Mouse (Mus musculus): ENCODE data around the gene Gng7.

Gene Gng7

DNA sequence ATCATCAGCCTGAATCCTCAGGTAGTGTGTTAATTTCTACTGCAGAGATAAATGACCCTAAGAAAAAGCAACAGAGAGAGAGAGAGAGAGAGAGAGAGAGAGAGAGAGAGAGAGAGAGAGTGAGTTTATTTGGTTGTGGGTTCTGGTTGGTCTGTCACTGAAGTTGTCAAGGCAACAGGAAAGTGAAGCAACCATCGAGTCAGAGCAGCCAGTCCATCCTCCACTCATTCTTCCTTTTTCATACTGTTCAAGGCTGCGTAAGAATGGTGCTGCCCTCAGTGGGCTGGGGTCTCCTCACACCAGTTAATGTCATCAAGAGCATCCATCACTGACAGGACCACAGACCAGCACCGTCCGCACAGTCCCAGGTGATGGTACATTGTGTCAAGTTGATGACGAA, 70.5 kb downstream of the Gng7 start:
- DNase-seq (ENCODE audit: low spot score in 2 of 2): no peak

DNA sequence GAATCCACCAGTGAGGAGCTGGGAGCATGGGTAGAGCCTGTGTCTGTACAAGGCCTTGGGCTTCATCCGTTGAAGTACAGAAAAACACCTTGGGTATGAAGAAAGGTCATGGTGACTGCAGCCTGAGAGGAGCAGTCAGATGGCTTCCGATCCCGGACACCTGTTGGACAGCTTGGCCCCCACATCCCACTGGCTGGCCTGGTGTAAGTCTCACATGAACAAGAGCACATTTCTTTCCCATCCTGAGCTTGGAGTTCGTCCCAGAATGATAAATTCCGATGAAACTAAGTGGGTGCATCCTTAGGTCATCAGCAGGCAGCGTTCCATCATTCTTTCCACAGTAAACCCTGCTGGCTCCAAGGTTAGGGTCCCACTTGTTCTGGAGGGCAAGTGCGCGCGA, 71.0 kb downstream of the Gng7 start:
- no peak for DNase-seq (ENCODE audit: low spot score in 2 of 2)

DNA sequence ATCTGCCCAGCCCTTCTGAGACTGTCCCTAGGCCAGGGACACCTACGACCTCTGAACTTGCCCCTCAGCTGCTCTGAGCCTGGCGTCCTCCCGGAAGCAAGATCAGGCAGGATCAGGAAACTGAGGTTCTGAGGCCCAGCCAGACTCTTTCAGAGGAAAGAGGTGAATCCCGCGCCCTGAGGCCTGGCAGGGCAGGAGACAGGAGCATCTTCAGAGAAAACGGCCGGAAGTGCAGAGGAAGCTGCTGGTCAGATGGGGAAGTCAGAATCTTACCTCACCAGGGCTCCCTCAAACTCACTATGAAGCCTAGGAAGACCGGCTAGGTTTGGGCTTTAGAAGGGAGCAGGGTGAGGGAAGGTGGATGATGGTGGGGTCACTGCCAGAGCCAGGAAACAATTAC, 71.8 kb downstream of the Gng7 start:
- no peak for DNase-seq (ENCODE audit: low spot score in 2 of 2)

DNA sequence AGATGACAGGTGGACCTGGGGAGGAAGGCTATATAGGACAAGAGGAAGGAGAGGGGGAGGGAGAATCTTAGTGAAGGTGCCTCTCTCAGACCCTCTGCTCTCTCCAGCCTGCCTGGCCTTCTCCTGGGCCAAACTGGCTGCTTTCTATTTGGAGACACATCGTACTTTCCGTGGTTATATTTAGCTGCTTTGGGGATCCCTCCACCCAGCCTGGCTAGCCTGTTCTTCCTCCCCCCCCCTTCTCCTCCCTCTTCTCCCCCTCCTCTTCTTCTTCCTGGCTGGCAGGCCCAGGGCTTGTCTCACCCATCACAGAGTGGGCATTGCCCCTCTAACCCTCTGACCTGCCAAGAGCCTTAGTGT, 73.8 kb downstream of the Gng7 start:
- no peak for DNase-seq (ENCODE audit: low spot score in 2 of 2)

DNA sequence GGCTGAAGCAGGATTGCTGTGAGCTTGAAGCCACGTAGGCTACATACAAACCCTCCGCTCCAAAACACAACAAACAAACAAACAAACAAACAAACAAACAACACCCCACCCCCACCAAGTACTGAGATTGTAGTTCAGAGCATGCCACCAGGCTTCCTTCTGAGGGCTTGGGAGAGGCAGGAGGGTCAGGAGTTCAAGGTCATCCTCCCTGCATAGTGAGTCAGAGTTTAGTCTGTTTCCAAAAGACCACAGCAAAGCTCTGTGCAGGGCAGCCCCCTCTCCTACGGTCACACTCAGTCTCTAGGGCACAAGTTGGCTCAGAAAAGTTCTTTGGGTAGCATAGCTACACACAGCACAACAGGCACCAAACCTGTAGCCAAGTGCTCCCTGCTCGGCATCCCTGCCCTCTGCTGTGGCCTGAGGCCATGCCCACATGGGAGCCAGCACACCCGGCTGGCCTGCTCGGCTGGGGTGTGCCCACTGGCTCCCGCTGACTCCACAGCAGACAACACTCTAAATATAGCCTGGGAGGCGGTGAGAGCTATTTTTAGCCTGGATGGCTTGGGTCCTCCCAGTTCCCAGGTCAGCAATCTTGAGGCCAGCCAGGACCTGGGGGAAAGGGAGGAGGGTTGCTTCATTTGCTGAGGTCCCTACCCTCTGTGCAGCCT, 74.3 kb downstream of the Gng7 start:
- DNase-seq (ENCODE audit: low spot score in 2 of 2): no peak

DNA sequence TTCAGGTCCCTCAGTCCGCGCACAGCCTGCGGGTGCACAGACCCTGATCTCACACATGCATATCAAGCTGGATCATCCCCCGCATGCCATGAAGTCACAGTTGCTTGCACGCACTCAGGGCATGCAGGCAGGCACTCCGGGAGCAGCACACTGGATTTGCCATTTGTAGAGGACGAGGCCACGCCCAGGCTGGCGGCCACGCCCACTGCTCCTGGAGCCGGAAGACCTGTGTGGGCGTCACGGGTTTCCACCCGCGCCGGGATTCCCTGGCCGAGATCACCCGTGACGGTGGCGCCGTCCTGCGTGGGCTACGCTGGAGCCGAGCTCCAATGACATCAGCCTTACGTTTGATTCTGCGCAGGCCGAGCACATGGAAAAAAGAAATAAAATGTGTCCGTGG, 75.1 kb downstream of the Gng7 start:
- DNase-seq (ENCODE audit: low spot score in 2 of 2): peak; percentile 50 to 65

DNA sequence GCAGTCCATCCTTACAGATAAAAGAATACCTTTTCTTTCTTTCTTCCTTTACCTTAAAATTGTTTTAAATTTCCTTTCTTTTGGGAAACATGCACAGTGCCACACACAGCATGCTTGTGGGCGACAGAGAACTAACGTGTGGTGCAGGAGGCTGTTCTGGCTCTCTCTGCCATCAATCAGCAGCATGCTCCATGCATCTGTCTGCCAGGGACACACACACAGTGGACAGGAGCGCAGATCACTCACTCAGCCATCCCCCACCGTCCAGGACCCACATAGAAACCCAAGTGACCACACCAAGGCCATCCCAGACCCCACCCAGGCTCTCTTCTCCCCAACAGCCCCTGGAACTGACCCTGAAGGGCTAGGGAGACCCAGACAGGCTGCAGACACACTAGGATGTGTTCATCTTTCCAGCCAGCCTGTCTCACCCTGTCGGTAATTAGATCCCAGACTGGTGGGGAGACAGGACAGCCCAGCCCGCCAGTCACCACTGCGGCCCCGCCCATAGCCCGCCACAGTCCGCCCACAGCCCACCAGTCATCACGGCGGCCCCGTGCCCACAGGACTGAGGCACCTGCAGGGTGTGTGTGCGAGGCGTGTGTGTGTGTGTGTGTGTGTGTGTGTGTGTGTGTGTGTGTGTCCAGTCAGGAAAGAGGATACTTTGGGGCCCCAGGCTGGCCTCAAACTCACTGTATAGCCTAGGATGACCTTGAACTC, 75.8 kb downstream of the Gng7 start:
- no peak for DNase-seq (ENCODE audit: low spot score in 2 of 2)

DNA sequence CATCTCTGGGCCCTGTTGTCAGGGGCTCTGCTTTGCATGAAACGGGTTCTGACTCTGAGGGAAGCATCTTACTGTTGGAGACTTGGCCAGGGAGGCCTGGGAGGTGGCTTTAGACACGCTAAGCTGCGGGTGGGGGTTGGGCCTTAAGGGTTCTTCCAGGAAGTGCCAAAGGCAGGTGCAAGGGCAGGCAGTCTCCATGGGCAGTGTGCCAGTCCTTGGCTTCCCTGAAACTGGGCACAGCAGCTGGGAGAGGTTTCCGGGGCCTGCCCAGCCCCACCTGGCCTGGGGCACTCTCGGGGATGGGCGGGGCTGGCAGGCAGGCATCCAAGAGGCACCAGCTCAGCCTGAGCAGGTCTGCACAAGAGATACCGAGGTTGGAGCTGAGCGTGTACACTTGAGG, 77.1 kb downstream of the Gng7 start:
- DNase-seq (ENCODE audit: low spot score in 2 of 2): no peak

DNA sequence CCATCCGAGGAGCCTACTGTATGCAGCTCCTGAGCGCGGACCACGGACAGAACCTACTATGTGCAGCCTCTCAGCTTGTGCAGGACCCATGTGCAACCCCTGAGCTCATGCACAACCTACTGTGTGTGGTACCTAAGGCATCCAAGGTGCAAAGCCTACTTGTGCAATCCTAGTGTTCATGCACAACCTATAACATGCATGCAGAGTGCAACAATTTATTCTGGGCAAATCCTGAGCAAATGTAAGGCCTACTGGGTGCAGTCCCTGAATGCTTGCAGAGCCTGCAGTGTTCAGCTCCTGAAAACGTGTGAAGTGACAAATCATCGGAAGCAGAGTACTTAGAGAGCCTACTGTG, 78.0 kb downstream of the Gng7 start:
- DNase-seq (ENCODE audit: low spot score in 2 of 2): no peak

DNA sequence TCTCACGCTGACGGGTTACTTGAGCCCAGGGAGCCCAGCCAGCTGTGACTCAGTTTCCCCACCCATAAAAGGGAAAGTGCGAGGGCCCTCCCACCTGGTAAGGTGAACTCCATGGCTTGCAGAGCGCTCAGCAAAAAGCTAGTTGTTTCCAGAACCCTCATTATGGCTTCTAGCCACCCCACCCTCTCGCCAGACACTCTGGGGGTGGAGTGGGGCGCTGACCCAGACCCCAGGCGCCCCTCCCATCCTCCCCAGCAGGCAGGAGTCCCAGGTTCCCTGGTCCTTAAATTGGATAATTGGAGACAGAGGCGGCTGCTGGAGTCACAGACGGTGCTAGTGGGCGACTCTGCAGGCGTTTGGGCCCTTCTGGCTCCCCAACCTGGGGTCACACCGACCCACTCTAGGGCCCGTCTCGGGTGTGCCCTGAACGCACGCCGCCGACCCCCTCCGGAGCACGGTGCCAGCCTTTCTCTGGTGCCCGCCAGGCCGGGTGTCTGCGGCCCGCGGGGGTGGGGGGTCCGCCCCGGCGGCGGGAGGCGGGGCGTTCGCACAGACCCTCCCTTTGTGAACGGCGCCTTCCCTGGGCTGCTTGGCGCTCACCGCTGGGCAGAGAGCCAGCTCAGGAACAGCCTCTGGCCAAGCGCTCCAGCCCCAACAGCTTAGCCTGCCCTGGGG, 78.5 kb downstream of the Gng7 start:
- DNase-seq (ENCODE audit: low spot score in 2 of 2): no peak

DNA sequence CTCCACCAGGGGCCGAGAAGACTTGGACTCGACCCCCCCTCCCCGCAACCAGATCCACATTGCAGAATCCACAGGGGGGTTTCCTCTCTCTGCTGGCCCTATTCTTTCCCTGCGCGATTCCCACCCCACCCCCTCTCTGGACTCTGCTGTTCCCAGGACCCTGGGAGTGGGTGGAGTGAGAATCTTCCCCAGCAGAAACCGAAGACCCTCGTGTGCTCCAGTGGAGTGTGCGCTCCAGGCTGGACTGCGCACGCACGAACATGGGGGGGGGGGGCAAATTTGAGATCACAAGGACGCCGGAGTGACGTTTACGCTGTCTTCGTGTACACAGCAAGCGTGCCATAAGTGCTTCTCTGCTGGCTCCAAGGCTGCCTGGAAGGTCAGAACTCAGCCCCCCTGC, 79.0 kb downstream of the Gng7 start:
- no peak for DNase-seq (ENCODE audit: low spot score in 2 of 2)

DNA sequence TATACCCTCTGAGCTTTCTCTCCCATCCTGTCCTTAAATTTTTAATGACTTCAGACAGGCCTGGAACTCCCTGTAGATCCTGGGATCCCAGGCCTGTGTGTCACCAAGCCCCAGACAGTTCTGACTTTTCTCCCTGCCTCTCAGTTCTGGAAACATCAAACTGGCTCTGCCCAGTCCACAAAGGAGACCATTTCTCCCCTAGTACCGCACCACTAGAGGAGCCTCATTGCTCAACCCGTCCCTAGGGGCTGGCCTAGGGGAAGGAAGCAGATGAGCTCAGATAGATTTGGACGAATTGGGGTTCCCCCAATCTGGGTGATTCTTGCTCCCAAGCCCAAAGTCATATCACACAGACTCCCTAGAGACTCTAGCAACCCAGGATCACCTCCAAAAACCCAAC, 79.5 kb downstream of the Gng7 start:
- DNase-seq (ENCODE audit: low spot score in 2 of 2): peak in 1 of 2 experiments; percentile 30

DNA sequence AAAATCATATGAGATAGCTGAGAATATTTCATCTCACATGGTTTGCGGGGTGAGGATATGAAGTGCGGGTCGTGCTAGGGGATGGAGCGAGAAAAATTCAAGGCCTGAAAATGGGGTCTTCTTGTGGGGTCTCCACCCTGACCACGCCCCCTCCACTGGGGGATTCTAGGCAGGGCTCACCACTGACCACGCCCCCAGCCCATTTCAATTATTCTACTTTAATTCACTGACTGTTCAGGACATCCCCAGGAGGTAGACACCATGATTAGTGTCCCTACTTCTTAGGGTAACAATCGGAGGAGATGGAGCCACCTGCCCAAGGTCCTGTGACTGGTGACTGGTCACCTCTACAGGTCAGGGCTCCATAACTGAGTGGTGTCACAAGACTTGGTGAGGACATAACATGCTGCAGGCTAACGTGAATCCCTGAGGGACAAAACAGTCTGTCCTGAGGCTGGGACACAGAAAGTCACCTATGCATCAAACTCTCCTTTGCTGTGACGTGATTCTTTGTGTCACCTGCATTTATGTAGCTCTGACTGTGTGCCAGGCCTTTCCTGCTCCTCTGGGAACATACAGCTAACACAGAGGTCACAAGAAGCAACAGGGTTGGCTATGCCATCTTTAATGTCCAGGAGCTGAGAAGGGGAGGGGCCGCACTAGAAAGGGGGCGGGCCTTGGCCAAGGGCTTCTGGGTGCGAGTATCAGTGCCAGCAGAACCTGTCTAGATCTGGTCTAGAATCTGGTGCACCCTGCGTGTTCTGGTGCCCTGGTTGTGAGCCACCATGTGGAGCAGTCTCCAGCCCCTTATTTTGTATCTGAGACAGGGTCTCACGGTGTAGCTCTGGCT, 80.4 kb downstream of the Gng7 start:
- no peak for DNase-seq (ENCODE audit: low spot score in 2 of 2)

DNA sequence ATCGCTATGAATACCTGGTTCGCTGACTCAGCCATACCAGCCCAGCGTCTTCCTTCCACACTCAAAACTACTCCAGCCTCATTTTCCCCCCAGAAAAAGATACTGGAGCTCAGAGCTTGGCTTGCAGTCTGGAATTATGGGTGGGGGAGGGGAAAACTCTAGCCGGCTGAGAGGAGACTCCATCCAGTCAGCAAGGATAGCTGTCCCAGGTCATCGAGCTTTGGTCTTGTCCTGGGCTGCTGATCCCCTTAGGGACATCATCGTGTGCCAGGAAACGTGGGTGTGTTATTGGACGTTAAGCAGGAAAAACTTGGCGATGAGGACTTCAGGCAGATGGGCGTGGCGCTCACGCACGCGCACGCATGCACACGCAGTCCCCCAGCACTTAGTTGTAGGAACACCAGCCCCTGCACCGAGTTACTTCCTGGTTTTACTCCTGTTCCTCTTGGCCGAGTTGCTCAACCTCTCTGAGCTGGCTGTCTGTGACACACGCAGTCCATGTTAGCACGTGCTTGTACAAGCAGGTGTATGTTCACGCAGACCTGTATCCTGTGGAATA, 81.2 kb downstream of the Gng7 start:
- DNase-seq (ENCODE audit: low spot score in 2 of 2): peak in 1 of 2 experiments; percentile 36

DNA sequence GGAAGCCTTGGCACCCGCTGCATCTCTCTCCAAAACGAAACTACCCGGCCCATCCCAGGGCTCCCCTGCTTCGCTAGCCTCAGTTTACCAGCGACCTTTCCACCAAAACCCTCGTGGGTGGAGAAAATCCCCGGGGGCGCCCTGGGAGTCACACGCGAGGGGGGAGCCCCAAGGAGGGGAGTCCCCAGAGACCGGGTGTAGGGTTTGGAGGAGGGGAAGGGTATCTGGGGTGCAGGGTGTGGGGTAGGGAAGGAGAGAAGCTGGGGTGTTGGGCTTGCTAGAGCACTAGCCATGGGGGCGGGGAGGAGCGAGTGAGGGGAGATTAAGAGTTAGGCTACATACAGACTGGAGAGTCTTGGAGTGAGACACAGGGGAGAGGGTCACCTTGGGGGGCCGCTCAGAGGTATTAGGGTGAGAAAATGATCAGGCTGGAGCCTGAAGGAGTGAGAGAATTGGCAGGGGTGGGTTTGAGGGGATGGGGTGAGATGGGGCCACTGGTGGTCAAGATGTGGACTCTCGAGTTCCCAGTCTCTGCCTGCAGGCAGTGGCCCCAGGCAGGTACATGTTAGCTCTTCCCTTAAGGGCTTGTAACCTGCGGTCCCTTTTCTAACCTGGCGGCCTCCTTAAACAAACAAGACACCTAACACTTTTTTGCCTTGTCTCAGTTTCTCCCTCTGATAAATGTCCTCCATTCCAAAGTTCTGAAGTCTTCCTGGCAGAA, 81.9 kb downstream of the Gng7 start:
- DNase-seq (ENCODE audit: low spot score in 2 of 2): no peak

DNA sequence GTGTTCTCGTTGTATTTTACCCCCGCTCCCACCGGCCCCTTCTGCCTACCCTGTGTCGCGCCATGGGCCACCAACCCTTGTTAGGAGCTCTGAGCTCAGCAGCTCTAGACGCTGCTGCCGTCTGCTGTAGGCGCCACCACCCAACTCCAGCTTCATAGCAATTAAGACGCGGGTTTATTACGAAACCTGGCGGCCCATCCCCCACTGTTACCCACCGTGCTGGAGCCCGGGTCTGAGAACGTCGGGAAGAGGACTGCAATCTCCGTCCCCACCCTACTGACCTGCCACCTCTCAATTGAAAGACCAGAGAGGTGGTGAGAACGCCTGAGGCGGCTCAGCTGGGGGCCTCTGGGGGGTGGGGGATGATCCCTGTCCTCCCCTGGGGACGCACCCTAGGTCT, 82.5 kb downstream of the Gng7 start:
- DNase-seq (ENCODE audit: low spot score in 2 of 2): peak in 1 of 2 experiments; percentile 31

DNA sequence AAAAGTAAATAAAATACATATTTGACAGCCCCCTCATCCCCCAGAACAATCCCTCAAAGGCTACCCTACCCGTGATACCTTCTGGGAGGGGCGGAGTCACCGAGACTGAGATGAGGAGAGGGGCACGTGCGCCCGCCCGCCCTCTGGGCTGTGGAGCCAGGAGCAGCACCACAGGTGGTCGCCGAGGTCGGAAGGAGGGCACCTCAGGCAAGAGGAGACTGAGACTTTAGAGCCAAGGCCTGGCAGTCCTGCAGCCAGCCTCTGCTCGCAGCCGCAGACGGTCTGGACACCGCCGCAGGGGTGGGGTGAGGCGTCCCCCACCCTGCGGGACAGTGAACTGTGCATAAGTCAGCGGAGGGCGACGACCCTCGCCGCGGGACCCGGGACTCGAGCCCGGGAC, 83.0 kb downstream of the Gng7 start:
- no peak for DNase-seq (ENCODE audit: low spot score in 2 of 2)

DNA sequence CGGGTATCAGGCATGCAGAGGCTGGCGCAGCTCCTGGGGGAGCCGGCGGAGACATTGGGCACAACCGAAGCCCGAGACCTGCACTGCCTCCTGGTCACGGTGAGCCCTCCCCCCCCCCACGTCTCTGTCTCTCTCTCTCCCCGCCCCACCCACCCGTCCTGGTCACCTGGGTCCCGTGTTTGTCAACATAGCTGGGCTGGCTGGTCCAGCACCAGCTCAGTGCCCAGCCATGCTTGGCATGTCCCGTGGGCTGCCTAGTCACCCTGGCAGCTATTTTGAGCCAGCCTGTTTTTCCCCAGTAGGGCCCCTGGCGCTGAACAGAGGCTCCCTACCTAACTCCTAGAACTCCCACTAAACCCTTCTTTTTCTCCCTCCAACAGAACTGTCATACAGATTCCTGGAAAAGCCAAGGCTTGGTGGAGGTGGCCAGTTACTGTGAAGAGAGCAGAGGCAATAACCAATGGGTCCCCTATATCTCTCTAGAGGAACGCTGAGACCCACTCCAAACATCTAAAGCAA, 83.5 kb downstream of the Gng7 start:
- peak in 1 of 2 experiments; percentile 33 for DNase-seq (ENCODE audit: low spot score in 2 of 2)

DNA sequence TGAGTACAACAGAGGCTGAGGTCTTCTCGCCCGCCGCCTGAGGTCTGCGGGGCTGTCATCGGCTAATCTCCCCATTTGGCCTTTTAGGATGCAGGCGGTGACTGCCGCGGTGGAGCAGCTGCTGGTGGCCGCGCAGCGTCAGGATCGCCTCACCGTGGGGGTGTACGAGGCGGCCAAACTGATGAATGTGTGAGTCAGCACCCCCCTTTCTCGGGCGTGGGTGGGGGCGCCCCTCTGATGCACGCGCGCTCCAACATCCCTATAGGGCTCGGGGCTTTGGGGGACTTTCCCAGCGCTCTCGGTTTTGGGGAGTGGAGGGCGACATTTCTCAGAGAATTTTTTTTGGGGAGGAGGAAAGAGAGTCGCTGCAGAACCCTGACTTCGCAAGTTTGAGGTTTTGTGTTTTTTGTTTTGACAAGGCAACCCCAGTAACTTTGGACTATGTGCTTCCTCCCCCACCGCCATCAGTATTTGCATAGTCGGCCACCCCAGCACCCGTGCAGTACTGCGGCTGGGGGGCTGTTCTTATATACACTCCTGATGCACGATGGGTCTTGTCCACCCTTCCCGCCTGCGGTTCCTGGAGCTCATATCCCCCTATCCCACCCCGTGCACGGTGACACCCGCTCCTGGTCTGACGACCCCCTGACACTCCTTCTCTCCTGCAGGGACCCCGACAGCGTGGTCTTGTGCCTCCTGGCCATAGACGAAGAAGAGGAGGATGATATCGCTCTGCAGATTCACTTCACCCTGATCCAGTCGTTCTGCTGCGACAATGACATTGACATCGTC, 84.2 kb downstream of the Gng7 start:
- peak; percentile 67 to 73 for DNase-seq (ENCODE audit: low spot score in 2 of 2)

Data from natural killer cell, adult 2 months (primary cell).